Mouse (Mus musculus): ENCODE data around the gene Gm28305. TPM values are rescaled to one million over a fixed set of nuclear protein-coding genes. Genes with fewer than 3 reads are reported as not detected.

The Gm28305 gene
- polyA plus RNA-seq, 1 experiment from 2014 or later, result not detected

- WGBS, result 91% methylated on average over 13 of the region's 13 CpGs
- no peaks in the 10 kb centered on the region for H3K4me1 ChIP-seq
Measured at GRCm38 (mm10) chr9:104038266-104038665, 2.2 kb upstream of the Gm28305 start.

GRCm38 (mm10) chr9:104039031-104039695 is 1.3 kb upstream of the Gm28305 start:
- H3K9me3 ChIP-seq, result no peaks in the 10 kb centered on the region
- no peaks in the 10 kb centered on the region for H3K27me3 ChIP-seq (replicated peaks)
- no peak overlapping the region for H3K4me3 ChIP-seq
- 0 out of 2 replicates have a peak, but pooled peaks cover 12% of the 10 kb centered on the region for H3K36me3 ChIP-seq
- ATAC-seq (ENCODE audit: low FRiP score, low read depth), result no peak
- WGBS, result 90% methylated on average over 21 of the region's 21 CpGs
- no peak overlapping the region for H3K27ac ChIP-seq
- no peak overlapping the region for H3K4me2 ChIP-seq (replicated peaks)
- H3K9ac ChIP-seq, result no peak overlapping the region
- H3K4me1 ChIP-seq, result no peaks in the 10 kb centered on the region

More at GRCm38 (mm10) chr9:104038266-104038665, 2.2 kb upstream of the Gm28305 start:
- Histone ChIP-seq H3K27me3 (replicated peaks) (no peaks in the 10 kb centered on the region), H3K36me3 (0 out of 2 replicates have a peak, but pooled peaks cover 12% of the 10 kb centered on the region), H3K4me3 (no peak overlapping the region), H3K27ac (no peak overlapping the region), H3K9ac (no peak overlapping the region), H3K4me2 (replicated peaks) (no peak overlapping the region), H3K9me3 (no peaks in the 10 kb centered on the region)
- no peak for ATAC-seq (ENCODE audit: low FRiP score, low read depth)

- Histone ChIP-seq H3K27ac (no peak overlapping the region), H3K4me2 (replicated peaks) (no peak overlapping the region), H3K4me1 (no peaks in the 10 kb centered on the region), H3K4me3 (no peak overlapping the region), H3K9ac (no peak overlapping the region), H3K27me3 (replicated peaks) (no peaks in the 10 kb centered on the region), H3K36me3 (0 out of 2 replicates have a peak, but pooled peaks cover 12% of the 10 kb centered on the region), H3K9me3 (no peaks in the 10 kb centered on the region)
- 90% methylated on average over 4 of the region's 4 CpGs for WGBS
- ATAC-seq (ENCODE audit: low FRiP score, low read depth), result no peak
Measured at GRCm38 (mm10) chr9:104039742-104040141, 720 bp upstream of the Gm28305 start.

GRCm38 (mm10) chr9:104043676-104044075 is 3.2 kb downstream of the Gm28305 start:
- Histone ChIP-seq H3K36me3 (peaks cover 31% of the 10 kb centered on the region), H3K4me1 (no peaks in the 10 kb centered on the region), H3K4me3 (no peak overlapping the region), H3K9me3 (no peaks in the 10 kb centered on the region), H3K27ac (no peak overlapping the region), H3K9ac (no peak overlapping the region), H3K4me2 (replicated peaks) (no peak overlapping the region), H3K27me3 (replicated peaks) (no peaks in the 10 kb centered on the region)
- no peak for ATAC-seq (ENCODE audit: low FRiP score, low read depth)
- WGBS, result 89% methylated on average over 4 of the region's 4 CpGs

- Histone ChIP-seq H3K4me1 (no peaks in the 10 kb centered on the region), H3K27ac (no peak overlapping the region), H3K36me3 (peaks cover 89% of the 10 kb centered on the region), H3K9ac (no peak overlapping the region), H3K4me2 (replicated peaks) (no peak overlapping the region), H3K4me3 (no peak overlapping the region), H3K9me3 (no peaks in the 10 kb centered on the region), H3K27me3 (replicated peaks) (no peaks in the 10 kb centered on the region)
- ATAC-seq (ENCODE audit: low FRiP score, low read depth), result no peak
- 92% methylated on average over 6 of the region's 6 CpGs for WGBS
Measured at GRCm38 (mm10) chr9:104051028-104051427, 10.6 kb downstream of the Gm28305 start.

- Histone ChIP-seq H3K4me3 (peak within 1 kb of the TSS; percentile 97), H3K36me3 (peaks cover 20% of the 10 kb centered on the region), H3K9ac (peak within 1 kb of the TSS; percentile 79), H3K27ac (no peak within 1 kb of the TSS), H3K27me3 (replicated peaks) (no peaks in the 10 kb centered on the region), H3K4me1 (peaks cover 18% of the 10 kb centered on the region), H3K4me2 (replicated peaks) (peak within 1 kb of the TSS; percentile 94), H3K9me3 (no peaks in the 10 kb centered on the region)
- peak; percentile 77 for ATAC-seq (ENCODE audit: low FRiP score, low read depth)
- under 1% methylated on average over 59 of the region's 59 CpGs for WGBS
Measured at GRCm38 (mm10) chr9:104062430-104063243, 22.2 kb downstream of the Gm28305 start, which contains the start of gene Uba5. Gene Uba5, minus strand, starts transcription at chr9:104063134.

- Histone ChIP-seq H3K9me3 (no peaks in the 10 kb centered on the region), H3K36me3 (peaks cover 13% of the 10 kb centered on the region), H3K27ac (no peak within 1 kb of the TSS), H3K9ac (peak within 1 kb of the TSS; percentile 79), H3K4me2 (replicated peaks) (peak within 1 kb of the TSS; percentile 94), H3K4me3 (peak within 1 kb of the TSS; percentile 97), H3K27me3 (replicated peaks) (no peaks in the 10 kb centered on the region), H3K4me1 (peaks cover 18% of the 10 kb centered on the region)
- WGBS, result under 1% methylated on average over 29 of the region's 30 CpGs
- ATAC-seq (ENCODE audit: low FRiP score, low read depth), result peak; percentile 98
Measured at GRCm38 (mm10) chr9:104063244-104063961, 22.9 kb downstream of the Gm28305 start, which contains the start of gene Acad11. Gene Acad11, plus strand, starts transcription at chr9:104063377.

GRCm38 (mm10) chr9:104064571-104064970 is 24.1 kb downstream of the Gm28305 start:
- no peak overlapping the region for H3K4me3 ChIP-seq
- no peak overlapping the region for H3K4me2 ChIP-seq (replicated peaks)
- H3K27me3 ChIP-seq (replicated peaks), result no peaks in the 10 kb centered on the region
- WGBS, result 51% methylated on average over 1 of the region's 1 CpGs
- peaks cover 10% of the 10 kb centered on the region for H3K36me3 ChIP-seq
- H3K27ac ChIP-seq, result no peak overlapping the region
- no peak for ATAC-seq (ENCODE audit: low FRiP score, low read depth)
- no peak overlapping the region for H3K9ac ChIP-seq
- no peaks in the 10 kb centered on the region for H3K9me3 ChIP-seq
- H3K4me1 ChIP-seq, result peaks cover 18% of the 10 kb centered on the region

GRCm38 (mm10) chr9:104070241-104070640 is 29.8 kb downstream of the Gm28305 start:
- Histone ChIP-seq H3K4me3 (no peak overlapping the region), H3K27ac (no peak overlapping the region), H3K9me3 (no peaks in the 10 kb centered on the region), H3K36me3 (no peaks in the 10 kb centered on the region), H3K4me1 (no peaks in the 10 kb centered on the region), H3K9ac (no peak overlapping the region), H3K27me3 (replicated peaks) (no peaks in the 10 kb centered on the region), H3K4me2 (replicated peaks) (no peak overlapping the region)
- no peak for ATAC-seq (ENCODE audit: low FRiP score, low read depth)
- 81% methylated on average over 4 of the region's 4 CpGs for WGBS

- 79% methylated on average over 8 of the region's 8 CpGs for WGBS
- no peak overlapping the region for H3K27ac ChIP-seq
- no peaks in the 10 kb centered on the region for H3K36me3 ChIP-seq
- no peak overlapping the region for H3K4me2 ChIP-seq (replicated peaks)
- H3K4me3 ChIP-seq, result no peak overlapping the region
- H3K4me1 ChIP-seq, result no peaks in the 10 kb centered on the region
- no peaks in the 10 kb centered on the region for H3K27me3 ChIP-seq (replicated peaks)
- no peak for ATAC-seq (ENCODE audit: low FRiP score, low read depth)
- H3K9me3 ChIP-seq, result no peaks in the 10 kb centered on the region
- H3K9ac ChIP-seq, result no peak overlapping the region
Measured at GRCm38 (mm10) chr9:104070863-104071604, 30.6 kb downstream of the Gm28305 start.

- Histone ChIP-seq H3K27me3 (replicated peaks) (no peaks in the 10 kb centered on the region), H3K9me3 (no peaks in the 10 kb centered on the region), H3K27ac (no peak overlapping the region), H3K9ac (no peak overlapping the region), H3K4me2 (replicated peaks) (no peak overlapping the region), H3K4me3 (no peak overlapping the region), H3K4me1 (no peaks in the 10 kb centered on the region), H3K36me3 (no peaks in the 10 kb centered on the region)
- 67% methylated on average over 2 of the region's 2 CpGs for whole genome bisulfite sequencing
- ATAC-seq (ENCODE audit: low FRiP score, low read depth), result no peak
Measured at GRCm38 (mm10) chr9:104075808-104076207, 35.3 kb downstream of the Gm28305 start.

Data from neural tube, embryonic 12.5 days (tissue).